Mouse (Mus musculus) CD4-positive, CD25-positive, alpha-beta regulatory T cell, adult 4 months (primary cell): ENCODE data around the gene Dennd4b. TPM values are rescaled to one million over a fixed set of nuclear protein-coding genes. Genes with fewer than 3 reads are reported as not detected.
A peak's percentile ranks its signal among the peaks of the same experiment; 100 is the strongest.
"Not testable (repeated sequence)": the region's sequence is repeated elsewhere in the genome, so short reads cannot be mapped to it uniquely, and the experiment has no call there.

Experiments used
- ATAC-seq: one replicate; pipeline ENCODE4 v1.8.0; 2017
- polyA plus RNA-seq, 2 experiments: library from polyadenylated mRNA; unstranded; fragments of 100-300 nt; shearing (Covaris generic); gene quantifications; one replicate each; pipeline ENCODE4 v1.2.1; 2017

Gene Dennd4b
- polyA plus RNA-seq, 2 experiments from 2014 or later: 17.9 to 28.0 TPM

DNA sequence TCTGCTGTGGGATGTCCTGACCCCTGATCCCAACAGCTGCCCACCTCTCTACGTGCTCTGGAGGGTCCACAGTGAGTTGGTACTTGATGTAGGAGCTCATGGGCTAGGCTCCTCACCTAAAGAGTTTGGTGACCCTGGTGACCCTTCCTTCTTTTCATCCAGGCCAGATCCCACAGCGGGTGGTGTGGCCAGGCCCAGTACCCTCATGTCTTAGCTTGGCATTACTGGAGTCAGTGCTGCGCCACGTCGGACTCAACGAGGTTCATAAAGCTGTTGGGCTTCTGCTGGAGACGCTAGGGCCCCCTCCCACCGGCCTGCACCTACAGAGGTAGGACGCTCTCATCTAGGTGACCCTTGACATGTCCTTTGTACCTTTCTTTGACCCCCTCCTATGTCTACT is 14.2 kb downstream of the Dennd4b start:
- no peak for ATAC-seq

DNA sequence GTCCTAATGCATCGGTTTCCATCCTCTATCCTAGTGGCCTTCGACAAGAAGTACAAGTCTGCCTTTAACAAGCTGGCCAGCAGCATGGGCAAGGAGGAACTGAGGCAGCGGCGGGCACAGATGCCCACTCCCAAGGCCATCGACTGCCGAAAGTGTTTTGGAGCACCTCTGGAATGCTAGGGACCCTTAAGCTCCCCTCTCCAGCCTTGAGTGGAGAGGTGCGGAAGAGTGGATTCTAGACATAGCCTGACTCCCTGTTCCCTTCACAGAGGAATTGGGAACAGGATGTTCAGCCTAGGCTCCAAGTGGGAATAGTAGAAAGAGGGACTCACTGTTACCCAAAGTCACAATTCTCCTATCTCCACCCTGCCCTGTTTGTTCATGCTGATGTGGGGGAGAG is 14.8 kb downstream of the Dennd4b start:
- no peak for ATAC-seq

DNA sequence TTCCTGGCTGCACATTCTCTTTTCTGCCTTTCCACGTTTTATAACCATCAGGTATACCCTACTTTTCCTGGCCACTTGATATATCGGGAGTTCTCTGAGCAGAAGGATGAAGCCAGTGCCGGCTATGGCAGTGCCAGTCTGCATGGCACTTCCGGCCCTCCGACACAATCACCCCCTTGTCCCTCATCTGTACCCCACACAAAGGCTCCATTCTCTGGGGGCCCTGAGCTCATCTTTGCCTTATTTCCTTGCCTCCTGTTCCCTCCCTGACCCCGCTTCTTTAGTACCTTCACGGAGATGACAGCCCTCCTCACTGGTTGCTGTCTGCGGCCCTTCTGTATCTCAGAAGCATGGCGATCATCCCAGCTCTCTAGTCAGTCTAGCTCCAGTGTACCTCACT is 15.7 kb downstream of the Dennd4b start:
- no peak for ATAC-seq

DNA sequence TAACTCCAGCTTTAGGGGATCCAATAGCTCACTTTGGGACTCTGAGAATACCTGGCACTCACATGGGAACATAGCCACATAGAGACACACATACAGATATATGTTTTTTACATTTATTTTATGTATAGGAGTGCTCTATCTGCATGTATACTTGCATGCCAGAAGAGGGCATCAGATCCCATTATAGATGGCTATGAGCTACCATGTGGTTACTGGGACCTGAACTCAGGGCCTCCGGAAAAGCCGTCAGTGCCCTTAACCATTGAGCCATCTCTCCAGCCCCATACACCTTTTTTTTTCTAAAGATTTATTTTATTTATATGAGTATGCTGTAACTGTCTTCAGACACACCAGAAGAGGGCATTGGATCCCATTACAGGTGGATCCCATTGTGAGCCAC is 19.2 kb downstream of the Dennd4b start:
- ATAC-seq: no peak

DNA sequence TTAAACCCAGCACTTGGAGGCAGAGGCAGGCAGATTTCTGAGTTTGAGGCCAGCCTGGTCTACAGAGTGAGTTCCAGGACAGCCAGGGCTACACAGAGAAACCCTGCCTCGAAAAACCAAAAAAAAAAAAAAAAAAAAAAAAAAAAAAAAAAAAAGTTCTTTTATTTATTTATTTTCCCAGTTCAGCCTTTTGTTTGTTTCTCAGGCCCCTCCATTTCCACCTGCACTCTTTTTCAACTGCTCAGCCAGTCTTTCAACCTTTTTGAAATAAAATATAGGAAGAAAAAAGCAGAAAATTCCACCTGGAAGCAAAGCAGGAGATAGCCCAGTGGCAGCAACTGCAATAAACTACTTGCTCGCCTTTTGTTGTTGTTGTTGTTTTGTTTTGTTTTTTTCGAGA is 24.4 kb downstream of the Dennd4b start:
- not testable (repeated sequence) for ATAC-seq

DNA sequence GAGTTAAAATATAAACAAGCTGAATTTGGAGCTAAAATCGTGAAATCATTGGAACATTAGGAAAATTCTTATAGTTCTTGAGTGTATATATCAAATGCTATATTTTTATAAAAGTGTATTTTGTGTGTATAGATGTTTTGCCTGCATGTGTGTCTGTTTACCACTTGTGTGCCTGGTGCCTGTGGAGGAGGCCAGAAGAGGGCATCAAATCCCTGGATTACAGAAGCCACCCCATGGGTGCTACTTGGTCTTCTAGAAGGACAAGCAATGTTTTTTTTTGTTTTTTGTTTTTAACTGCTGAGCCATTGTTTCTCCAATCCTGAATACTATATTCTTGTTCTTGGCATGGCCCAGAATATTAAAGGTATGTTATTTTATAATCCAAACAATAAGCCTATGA is 25.6 kb downstream of the Dennd4b start:
- no peak for ATAC-seq

DNA sequence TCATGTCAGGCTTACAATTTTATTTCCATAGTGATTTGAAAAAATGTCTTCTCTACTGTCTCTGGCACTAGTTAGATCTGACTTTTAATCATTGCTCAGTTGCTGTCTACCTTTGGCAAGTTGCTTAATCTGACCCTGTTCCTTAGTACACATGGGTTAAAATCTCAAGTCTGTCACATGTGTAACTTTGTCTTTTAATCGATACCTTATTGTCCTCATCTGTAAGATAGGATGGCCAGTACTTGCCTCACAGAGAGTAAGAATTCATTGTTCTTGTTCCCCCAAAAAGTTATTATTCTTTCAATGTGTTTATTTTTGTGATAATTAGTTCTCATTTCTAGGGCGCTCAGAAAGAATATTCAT is 27.0 kb downstream of the Dennd4b start:
- ATAC-seq: no peak

DNA sequence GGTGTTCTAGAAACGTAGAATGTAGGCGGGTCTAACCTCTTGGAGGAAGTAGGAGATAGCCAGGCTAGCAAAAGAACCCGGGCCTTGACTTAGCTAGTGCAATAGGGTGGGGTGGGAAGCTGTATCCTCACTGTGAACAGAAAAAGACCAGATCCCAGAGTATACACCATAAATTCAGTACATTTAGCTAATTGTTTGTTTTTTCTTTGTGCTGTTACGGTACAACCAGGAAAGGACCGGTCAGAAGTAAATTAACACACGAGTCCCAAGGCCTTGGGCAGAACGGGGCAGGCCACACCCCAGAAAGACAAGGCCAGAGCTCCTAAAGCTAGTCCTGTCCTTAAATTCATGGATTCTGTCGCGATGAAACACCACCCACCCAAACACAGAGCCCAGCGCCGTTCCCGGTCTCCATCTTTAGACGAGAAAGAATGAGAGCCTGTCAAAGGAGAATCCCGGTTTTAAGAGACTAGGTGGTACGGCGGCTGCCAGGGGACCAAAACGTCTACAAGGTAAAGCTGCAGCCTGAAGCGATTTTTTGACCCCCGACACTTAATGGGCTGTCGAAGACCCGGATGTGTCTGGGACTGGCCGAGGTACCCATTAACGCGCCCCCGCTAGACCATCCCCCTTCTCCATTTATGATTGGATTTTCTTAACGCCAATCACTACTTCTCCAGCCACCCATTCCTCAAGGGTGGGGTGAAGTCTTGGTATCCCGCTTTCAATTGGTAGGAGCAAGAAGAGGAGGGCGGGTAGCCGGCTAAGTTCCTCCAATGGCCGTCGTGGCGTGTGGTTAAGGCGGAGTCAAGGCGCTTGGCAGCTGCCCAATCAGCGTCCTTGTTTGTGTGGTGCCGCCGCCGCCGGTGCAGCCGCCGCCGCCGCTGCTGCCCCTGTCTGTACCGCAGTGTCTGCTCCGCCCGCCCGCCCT is 27.6 kb downstream of the Dennd4b start, which contains the start of gene Gatad2b:
Gene Gatad2b (plus strand): TSS at position 834 of the 931 bp plus-strand sequence.
- ATAC-seq: peak; percentile 98

DNA sequence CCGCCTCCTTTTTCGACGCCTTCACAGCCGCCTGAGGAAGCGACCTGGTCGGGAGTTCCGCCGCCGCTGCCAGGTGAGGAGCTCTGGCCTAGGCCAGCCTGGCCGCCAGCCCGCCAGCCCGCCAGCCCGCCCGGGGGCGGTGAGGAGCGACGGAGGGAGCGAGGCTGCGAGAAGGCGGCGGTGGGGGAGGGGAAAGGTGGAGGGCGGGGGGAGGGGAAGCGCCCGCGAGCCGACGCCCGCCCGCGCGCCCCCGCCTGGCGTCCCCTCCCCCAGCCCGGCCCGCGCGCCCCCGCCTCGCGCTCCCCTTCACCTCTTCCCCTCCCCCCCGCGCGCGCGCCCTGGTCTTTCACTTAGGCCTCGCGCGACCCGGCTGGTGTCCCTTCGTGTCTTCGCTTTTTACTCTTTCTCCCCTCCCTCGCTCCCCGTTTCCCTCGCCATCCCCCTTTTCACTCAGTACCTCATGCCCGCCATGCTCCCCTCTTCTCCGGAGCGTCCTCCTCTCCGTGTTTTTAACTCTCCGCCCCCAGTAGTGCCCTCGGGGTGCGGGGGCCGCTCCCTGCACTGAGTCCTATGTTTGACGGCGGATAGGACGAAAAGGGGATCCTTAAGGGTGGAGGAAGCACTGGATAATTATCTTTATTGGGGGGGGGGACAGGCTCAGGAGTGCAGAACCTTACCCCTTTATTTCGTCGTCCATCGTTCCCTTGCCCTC is 28.5 kb downstream of the Dennd4b start:
- ATAC-seq: no peak

DNA sequence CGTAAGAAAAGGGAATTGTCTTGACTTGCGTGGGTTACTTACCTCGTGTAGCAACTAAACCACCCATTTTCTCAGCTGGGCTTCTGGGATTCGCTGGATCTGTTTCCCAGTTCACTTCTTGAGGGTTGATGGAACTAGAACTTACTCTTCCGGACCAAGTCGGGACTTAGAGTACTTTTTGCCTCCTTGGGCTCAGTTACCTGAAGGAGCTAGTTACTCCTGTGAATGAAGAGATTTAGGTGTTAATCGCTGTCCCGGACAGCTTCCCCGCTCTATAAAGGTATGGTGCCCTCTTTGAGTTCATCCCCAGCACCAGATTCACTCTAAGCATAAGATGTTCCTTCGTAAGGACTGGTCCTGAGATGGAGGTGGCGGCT is 29.1 kb downstream of the Dennd4b start:
- no peak for ATAC-seq

DNA sequence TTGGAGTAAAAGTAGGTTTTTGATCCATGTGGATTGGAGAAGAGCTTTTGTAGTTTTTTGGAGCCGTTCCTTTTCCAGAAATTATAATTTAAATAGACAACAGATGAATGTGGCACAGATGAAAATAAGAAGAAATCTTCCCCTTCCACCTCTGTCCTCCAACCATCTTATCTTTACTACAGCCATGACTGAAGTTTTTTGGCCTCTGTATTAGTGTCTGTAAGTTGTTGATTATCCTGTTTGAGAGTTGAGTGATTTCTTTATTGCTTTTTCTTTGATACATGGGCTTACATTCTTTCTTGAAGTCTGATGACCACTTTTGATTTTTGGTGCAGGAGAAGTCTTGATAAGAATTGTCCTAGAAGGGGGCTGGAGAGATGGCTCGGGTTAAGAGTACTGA is 29.7 kb downstream of the Dennd4b start:
- no peak for ATAC-seq

DNA sequence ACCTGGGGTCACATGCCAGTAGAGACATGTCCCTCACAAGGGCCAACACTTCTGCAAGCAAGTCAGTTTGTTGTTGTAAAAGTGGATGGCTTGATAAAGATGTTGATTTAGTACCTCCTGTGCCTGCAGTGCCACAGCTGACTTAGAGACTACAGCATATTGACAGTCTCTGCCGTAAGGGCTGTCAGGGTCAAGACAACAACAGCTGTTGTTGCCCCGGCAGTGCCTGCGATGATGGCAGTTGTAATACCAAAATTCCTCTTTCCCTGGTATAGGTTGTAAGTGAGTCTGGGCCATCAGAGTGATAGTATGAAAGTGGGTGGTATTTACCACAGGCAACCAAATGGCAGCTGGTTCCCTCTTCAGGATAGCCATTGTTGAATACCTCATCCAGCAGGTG is 40.8 kb downstream of the Dennd4b start:
- ATAC-seq: no peak

DNA sequence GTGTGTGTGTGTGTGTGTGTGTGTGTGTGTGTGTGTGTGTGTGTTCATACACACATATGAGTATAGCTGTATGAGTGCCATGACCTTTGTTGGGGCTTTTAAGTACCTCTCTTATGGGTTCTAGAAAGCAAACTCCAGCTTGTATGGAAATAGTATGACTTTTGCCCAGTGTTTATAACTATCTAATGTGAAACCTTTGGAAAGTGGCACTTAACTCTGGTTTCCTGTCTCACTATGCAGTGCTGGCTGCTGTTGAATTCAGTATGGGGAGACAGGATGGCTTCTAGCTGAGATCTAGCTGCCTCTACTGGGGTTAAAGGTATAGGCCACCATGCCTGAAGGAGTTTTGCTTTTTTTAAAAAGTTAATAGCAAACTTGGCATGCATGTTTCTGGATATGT is 44.6 kb downstream of the Dennd4b start:
- peak; percentile 69 for ATAC-seq

DNA sequence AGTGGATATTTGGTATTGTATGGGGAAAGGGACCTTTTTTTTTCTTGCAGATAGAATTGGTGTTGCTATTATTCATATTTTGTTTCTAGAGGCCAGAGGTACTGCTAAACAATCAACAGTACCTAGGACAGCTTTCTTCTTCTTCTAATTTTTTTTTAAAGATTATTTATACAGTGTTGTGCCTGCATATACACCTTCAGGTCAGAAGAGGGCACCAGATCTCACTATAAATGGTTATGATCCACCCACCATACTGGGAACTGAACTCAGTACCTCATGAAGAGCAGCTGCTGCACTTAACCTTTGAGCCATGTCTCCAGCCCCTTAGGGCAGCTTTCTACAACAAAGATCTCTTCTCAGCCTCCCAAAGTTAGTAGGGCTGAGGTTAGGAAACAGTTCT is 48.4 kb downstream of the Dennd4b start:
- ATAC-seq: peak; percentile 54

DNA sequence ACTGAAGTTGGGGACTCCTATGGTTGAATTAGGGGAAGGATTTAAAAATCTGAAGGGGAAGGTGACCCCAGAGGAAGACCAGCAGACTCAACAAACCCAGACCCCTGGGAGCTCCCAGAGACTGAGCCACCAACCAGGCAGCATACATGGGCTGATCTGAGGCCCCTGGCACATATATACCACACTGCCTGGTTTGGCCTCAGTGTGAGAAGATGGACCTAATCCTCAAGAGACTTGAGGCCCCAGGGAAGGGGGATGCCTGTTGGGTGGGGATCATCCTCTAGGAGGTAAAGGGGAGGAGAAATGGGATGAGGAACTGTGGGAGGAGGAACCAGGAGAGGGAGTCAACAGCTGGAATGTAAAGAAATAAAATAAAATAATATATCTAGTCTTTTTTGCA is 49.3 kb downstream of the Dennd4b start:
- ATAC-seq: no peak

DNA sequence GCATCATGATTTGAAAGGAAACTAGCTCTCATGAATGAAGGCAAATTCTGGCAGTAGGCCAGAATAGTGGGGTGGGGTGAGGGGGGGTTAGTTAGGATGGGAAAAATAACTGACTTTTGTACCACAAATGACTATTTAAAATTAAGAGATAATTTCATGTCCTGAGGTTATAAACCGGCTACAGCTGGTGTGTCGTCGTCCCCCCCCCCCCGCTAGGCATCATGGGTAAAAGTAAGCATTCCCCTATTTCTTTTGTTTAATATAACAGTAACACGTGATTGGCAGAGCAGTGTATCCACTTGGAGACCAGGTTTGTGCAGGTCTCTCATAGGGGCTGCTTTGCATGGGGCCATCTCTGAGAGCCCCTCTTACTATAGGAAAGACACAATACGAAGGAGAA is 57.3 kb downstream of the Dennd4b start:
- no peak for ATAC-seq

DNA sequence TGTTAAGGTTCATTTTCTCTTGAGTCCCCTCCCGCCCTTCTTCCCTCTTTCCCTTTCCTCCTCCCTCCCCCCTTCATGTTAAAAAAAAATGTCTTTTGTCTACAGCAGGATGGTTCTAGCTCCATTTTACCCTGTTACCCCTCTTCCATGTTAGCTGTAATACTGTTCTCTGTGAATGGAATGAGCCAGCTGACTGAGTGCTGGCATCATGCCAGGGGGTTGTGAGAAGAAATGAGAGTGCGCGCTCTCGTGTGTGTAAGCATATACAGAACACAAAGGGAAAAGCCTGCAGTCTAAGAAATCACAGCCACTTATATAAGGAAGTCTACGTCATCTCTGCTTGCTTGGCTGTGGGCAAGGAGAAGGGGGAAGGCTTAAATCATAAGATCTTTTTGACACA is 58.1 kb downstream of the Dennd4b start:
- peak; percentile 41 for ATAC-seq

Other genes starting within 250 kb of the Dennd4b start
- gene 4933434E20Rik, start 213.5 kb upstream of the Dennd4b start, polyA plus RNA-seq: 100 to 1,000 TPM; 371 to 424 TPM
- 100 to 1,000 TPM; 226 to 315 TPM for gene Ubap2l, start 212.6 kb upstream of the Dennd4b start, polyA plus RNA-seq
- 1,000 to 10,000 TPM in 1 of 2 experiments, 100 to 1,000 TPM in 1; 868 to 1,085 TPM for gene Tpm3, start 192.5 kb upstream of the Dennd4b start, polyA plus RNA-seq
- gene Nup210l, start 161.1 kb upstream of the Dennd4b start, polyA plus RNA-seq: under 1 TPM; 0.27 to 0.58 TPM
- gene Rps27, start 51.5 kb upstream of the Dennd4b start, polyA plus RNA-seq: 1,000 to 10,000 TPM; 7,118 to 8,557 TPM
- under 1 TPM in 1 of 2 experiments, not detected in 1; 0.58 TPM for gene Rab13, start 51.5 kb upstream of the Dennd4b start, polyA plus RNA-seq
- gene Jtb, start 33.6 kb upstream of the Dennd4b start, polyA plus RNA-seq: 10 to 100 TPM; 60.5 to 75.2 TPM
- gene Creb3l4, start 21.7 kb upstream of the Dennd4b start, polyA plus RNA-seq: under 1 TPM in 1 of 2 experiments, not detected in 1; 0.20 TPM
- gene Slc39a1, start 17.0 kb upstream of the Dennd4b start, polyA plus RNA-seq: 10 to 100 TPM; 36.5 to 50.4 TPM
- gene Crtc2, start 11.0 kb upstream of the Dennd4b start, polyA plus RNA-seq: 10 to 100 TPM; 34.0 to 50.6 TPM
- gene Gatad2b, start 28.0 kb downstream of the Dennd4b start, polyA plus RNA-seq: 10 to 100 TPM; 25.2 to 26.2 TPM
- gene Slc27a3, start 124.8 kb downstream of the Dennd4b start, polyA plus RNA-seq: under 1 TPM in 1 of 2 experiments, not detected in 1; 0.19 TPM
- gene Ints3, start 168.4 kb downstream of the Dennd4b start, polyA plus RNA-seq: 10 to 100 TPM; 16.9 to 17.9 TPM
- not detected for gene Npr1, start 200.7 kb downstream of the Dennd4b start, polyA plus RNA-seq
- 100 to 1,000 TPM; 113 to 125 TPM for gene Ilf2, start 210.9 kb downstream of the Dennd4b start, polyA plus RNA-seq
- gene Snapin, start 225.8 kb downstream of the Dennd4b start, polyA plus RNA-seq: 10 to 100 TPM; 60.4 to 65.0 TPM
- gene Chtop, start 244.3 kb downstream of the Dennd4b start, polyA plus RNA-seq: 10 to 100 TPM; 50.3 to 57.9 TPM
- gene S100a1, start 249.2 kb downstream of the Dennd4b start, polyA plus RNA-seq: 1 to 10 TPM; 3.3 to 4.9 TPM
- gene S100a13, start 249.2 kb downstream of the Dennd4b start, polyA plus RNA-seq: 100 to 1,000 TPM; 157 to 222 TPM